Mouse (Mus musculus) embryonic fibroblast, embryonic 13.5 days (primary cell): ENCODE measurements around the gene Lonrf3.

Experiments used
- CTCF ChIP-seq: IDR thresholded peaks from 2 replicates; pipeline ENCODE4 v1.5.1; 2011; ENCODE audit warnings: mild to moderate bottlenecking, control low read depth, low read length, moderate library complexity, borderline replicate concordance; ENCODE audit not compliant: insufficient read depth
- POLR2A ChIP-seq: IDR thresholded peaks from 2 replicates; pipeline ENCODE4 v1.6.1; 2011; ENCODE audit warnings: low read depth, mild to moderate bottlenecking, control low read depth, low read length, moderate library complexity

DNA sequence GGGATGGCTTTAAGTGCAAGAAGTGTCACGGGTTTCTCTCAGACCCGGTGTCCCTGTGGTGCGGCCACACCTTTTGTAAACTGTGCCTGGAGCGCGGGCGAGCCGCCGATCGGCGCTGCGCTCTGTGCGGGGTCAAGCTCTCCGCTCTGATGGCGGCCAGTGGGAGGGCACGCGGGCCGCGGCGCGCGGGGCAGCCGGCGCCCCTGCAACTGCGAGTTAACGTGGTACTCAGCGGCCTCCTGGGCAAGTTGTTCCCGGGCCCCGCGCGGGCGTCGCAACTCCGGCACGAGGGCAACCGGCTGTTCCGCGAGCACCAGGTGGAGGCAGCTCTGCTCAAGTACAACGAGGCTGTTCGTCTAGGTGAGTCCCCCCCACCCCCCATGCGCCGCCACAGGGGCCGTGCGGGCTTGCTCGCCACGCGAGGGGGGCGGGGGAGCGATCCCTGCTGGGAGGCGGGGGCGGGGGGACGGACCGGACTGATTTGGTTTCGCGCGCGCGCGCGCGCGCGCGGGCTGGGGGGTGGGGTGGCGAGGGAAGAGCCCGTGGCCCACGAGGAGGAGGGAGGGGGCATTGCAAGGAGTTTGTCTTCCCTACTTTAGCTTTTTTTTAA, 992 bp downstream of the Lonrf3 start:
- TF ChIP-seq CTCF (no peak), POLR2A (no peak)
